Mouse (Mus musculus): ENCODE results near the gene Sec13.

DNA sequence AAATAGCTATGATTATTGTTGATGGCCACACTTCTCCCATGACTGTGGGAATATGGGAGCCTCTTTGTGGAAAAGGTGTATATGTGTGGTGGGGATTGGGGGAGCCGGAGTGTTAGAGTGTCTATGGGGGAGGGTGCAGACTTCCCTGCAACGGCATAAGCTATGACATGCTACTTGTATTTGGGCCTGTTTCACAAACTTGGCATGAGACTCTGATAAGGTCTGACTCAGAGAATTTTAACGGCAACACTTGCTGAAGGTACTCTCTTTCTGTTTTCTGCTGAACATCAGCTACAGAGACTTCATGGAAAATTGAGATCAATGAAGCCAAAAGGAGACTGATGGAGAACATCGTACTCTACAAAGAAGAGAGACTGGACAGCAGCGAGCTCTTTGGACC is 47.2 kb downstream of the Sec13 start:
- TF ChIP-seq CTCF (IDR thresholded peaks at IDR 0.05; ENCODE audit: control insufficient read depth, insufficient read depth, insufficient replicate concordance, low read depth, low read length) = no peak
- no peak for TF ChIP-seq POLR2A (IDR thresholded peaks at IDR 0.05; ENCODE audit: control insufficient read depth, low read depth, low read length)
